Mouse (Mus musculus) gastrocnemius, postnatal 14 days (tissue): ENCODE results near the gene Izumo2. TPM values are rescaled to one million over a fixed set of nuclear protein-coding genes. Genes with fewer than 3 reads are reported as not detected.
A peak's percentile ranks its signal among the peaks of the same experiment; 100 is the strongest.
"Not testable (repeated sequence)": the region's sequence is repeated elsewhere in the genome, so short reads cannot be mapped to it uniquely, and the experiment has no call there.

ENCODE experiments used
- DNase-seq: peaks from one replicate; pipeline ENCODE4 v3.0.0; 2021; ENCODE audit warnings: mixed read lengths
- intact Hi-C: fragments of 180-260 bp; cut with DNase I; formaldehyde crosslinking; loops from one replicate; pipeline ENCODE4 v1.15.1; 2025; ENCODE audit warnings: low total_unique reads
- total RNA-seq, 2 experiments: library from RNA; stranded (reverse); gene quantifications; 2 replicates each; pipeline ENCODE4 v1.2.3; 2021

Gene Izumo2
- total RNA-seq, 2 experiments from 2014 or later = not detected

- intact Hi-C loops = no loop called here
- peak; percentile 93 for DNase-seq
Observed at GRCm38 (mm10) chr7:44748101-44749044, 39.8 kb downstream of the Izumo2 start, which contains the start of gene Vrk3. Gene Vrk3, plus strand, starts transcription at chr7:44748413.

- DNase-seq, intact Hi-C loops: not testable (repeated sequence)
Observed at GRCm38 (mm10) chr7:44750950-44751349, 42.4 kb downstream of the Izumo2 start, which contains the start of gene Zfp473. Gene Zfp473, minus strand, starts transcription at chr7:44751050.

GRCm38 (mm10) chr7:44757164-44757563 lies 48.6 kb downstream of the Izumo2 start:
- DNase-seq = no peak
- intact Hi-C loops = no loop called here

- intact Hi-C loops = loop anchor here (10.0 kb wide), 1 partner anchor 54 kb away; the partner anchor contains the start of genes Atf5, Il4i1 and Nup62
- no peak for DNase-seq
Observed at GRCm38 (mm10) chr7:44760366-44760765, 51.8 kb downstream of the Izumo2 start.

- no peak for DNase-seq
Observed at GRCm38 (mm10) chr7:44768129-44768528, 59.6 kb downstream of the Izumo2 start.

More at GRCm38 (mm10) chr7:44768129-44768528, 59.6 kb downstream of the Izumo2 start:
- intact Hi-C loops = loop anchor here (10.0 kb wide), 1 partner anchor 47 kb away; the partner anchor contains the start of genes Atf5, Il4i1 and Nup62

Other genes starting within 250 kb of the Izumo2 start
- not detected for gene Aspdh, start 243.4 kb upstream of the Izumo2 start, total RNA-seq
- 10 to 100 TPM; 60.2 to 73.5 TPM for gene Josd2, start 240.8 kb upstream of the Izumo2 start, total RNA-seq
- 10 to 100 TPM; 44.1 to 48.8 TPM for gene Emc10, start 212.2 kb upstream of the Izumo2 start, total RNA-seq
- gene Fam71e1, start 212.2 kb upstream of the Izumo2 start, total RNA-seq = 1 to 10 TPM; 3.8 to 4.7 TPM
- 1,000 to 10,000 TPM; 3,999 to 4,490 TPM for gene Mybpc2, start 184.1 kb upstream of the Izumo2 start, total RNA-seq
- gene Spib, start 176.7 kb upstream of the Izumo2 start, total RNA-seq = under 1 TPM; 0.16 to 0.18 TPM
- 1 to 10 TPM; 7.0 to 7.8 TPM for gene Pold1, start 159.9 kb upstream of the Izumo2 start, total RNA-seq
- gene Nr1h2, start 154.8 kb upstream of the Izumo2 start, total RNA-seq = 10 to 100 TPM; 28.0 to 28.2 TPM
- not detected for gene Napsa, start 136.4 kb upstream of the Izumo2 start, total RNA-seq
- gene Kcnc3, start 118.1 kb upstream of the Izumo2 start, total RNA-seq = 1 to 10 TPM; 2.9 to 3.1 TPM
- gene Myh14, start 37.9 kb upstream of the Izumo2 start, total RNA-seq = 10 to 100 TPM; 20.6 to 24.4 TPM
- 10 to 100 TPM; 14.5 to 16.2 TPM for gene Vrk3, start 39.7 kb downstream of the Izumo2 start, total RNA-seq
- under 1 TPM in 1 of 2 experiments, not detected in 1; 0.16 TPM for gene Zfp473, start 42.3 kb downstream of the Izumo2 start, total RNA-seq
- gene Nup62, start 107.3 kb downstream of the Izumo2 start, total RNA-seq = 10 to 100 TPM; 21.2 to 28.1 TPM
- gene Il4i1, start 107.6 kb downstream of the Izumo2 start, total RNA-seq = 1 to 10 TPM; 2.3 to 2.6 TPM
- gene Atf5, start 107.9 kb downstream of the Izumo2 start, total RNA-seq = 10 to 100 TPM; 54.5 to 62.2 TPM
- 10 to 100 TPM; 85.9 to 86.7 TPM for gene Akt1s1, start 140.2 kb downstream of the Izumo2 start, total RNA-seq
- gene Tbc1d17, start 140.3 kb downstream of the Izumo2 start, total RNA-seq = 10 to 100 TPM; 28.2 to 38.9 TPM
- 10 to 100 TPM; 15.1 to 16.6 TPM for gene Pnkp, start 148.4 kb downstream of the Izumo2 start, total RNA-seq
- gene Ptov1, start 161.0 kb downstream of the Izumo2 start, total RNA-seq = 100 to 1,000 TPM; 161 to 167 TPM
- gene Med25, start 184.0 kb downstream of the Izumo2 start, total RNA-seq = 10 to 100 TPM; 48.0 to 49.7 TPM
- gene Fuz, start 187.3 kb downstream of the Izumo2 start, total RNA-seq = 10 to 100 TPM; 18.8 to 23.4 TPM
- gene Ap2a1, start 220.8 kb downstream of the Izumo2 start, total RNA-seq = 10 to 100 TPM; 55.4 to 60.8 TPM
- not detected for gene Tsks, start 234.5 kb downstream of the Izumo2 start, total RNA-seq